Mouse (Mus musculus) layer of hippocampus, adult 9-10 months (tissue): ENCODE results near the gene Crygn.
A peak's percentile ranks its signal among the peaks of the same experiment; 100 is the strongest.
"Not testable (repeated sequence)": the region's sequence is repeated elsewhere in the genome, so short reads cannot be mapped to it uniquely, and the experiment has no call there.

Experiments
- DNase-seq: peaks from one replicate; pipeline ENCODE4 v3.0.0; 2022; ENCODE audit warnings: low spot score

Gene Crygn

DNA sequence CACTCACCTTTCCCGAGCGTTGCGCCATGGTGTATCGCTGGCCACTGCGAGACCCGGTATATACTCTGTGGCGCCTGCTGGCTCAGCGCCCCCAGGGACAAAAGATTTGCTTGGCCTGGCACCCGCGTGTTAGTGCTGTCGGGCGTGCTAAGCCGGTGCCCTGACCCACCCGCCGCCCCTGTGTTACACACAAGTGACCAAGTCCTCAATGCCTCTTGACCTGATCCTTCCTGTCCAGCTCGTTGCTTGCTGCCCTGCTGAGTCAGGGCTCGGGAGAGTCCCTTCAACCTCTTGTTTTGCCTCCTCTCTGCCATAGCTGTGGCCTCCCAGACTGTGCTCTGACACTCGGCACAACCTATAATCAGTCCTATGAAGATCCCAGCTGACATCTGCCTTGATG is at the start of gene Crygn:
TSS of gene Crygn (minus strand) at position 193 of the 400 bp plus-strand sequence.
- no peak for DNase-seq

DNA sequence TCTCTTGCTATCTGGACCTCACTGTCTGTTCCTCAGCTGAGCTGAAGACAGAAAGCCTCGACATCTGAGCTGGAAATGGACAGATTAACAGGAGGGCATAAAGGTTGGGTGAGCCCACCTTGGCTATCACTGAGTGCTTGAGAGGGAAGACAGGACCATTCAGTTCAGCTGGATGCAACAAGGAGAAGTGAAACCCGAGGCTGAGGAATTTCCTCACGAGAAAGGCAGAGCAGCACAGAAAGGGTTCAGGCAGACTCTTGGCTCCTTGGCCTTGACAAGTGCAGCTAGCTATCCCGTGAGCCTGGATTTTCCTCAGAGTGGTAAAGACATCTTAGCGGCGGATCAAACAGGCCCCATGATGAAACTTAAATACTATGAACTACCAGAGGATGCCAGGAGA is 47.4 kb upstream of the Crygn start:
- no peak for DNase-seq

DNA sequence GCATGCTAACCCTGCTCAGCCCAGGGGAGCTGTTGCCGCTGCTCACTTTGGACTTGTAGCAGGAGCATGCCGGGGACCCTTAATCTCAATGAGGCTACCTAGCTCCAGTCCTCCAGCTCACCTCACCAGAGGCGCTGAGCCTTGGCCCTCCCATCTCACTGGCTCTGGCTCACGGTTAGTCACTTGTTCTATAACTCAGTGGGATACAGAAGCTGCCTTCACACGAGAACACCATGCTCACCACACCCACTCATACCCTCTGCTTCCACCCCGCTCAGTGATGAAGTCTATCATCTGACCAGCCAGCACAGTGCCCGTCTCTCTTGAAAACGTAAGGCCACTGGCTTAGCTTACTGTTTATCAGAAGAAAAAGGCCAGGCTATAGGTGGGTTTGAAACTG is 46.9 kb upstream of the Crygn start:
- no peak for DNase-seq

DNA sequence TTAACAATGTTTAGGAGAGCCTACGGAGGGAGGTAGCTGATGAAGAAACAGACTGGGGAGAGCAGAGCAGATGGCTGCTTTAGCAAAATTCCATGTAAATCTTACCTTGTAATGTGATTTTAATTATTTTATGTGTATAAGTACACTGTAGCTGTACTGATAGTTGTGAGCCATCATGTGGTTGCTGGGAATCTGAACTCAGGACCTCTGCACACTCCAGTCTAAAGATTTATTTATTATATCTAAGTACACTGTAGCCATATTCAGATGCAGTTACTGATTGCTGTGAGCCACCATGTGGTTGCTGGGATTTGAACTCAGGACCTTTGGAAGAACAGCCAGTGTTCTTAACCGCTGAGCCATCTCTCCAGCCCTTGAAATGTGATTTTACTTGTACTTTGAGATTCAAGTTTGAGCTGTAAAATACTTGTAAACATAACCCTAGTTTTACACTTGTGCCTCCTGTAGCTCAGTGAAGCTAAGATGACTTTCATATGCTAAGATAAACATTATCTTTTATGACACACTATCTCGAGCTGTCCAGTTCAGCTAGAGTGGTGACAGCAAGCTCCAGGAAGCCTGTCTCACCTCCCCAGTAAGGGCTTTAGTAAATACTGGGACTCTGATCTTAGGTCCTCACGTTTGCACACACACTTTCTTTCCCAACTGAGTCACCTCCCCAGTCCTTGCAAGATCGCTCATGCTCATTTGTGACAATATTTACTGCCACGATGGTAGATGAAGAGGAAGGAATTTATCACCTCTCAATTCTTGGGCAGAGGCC is 44.2 kb upstream of the Crygn start:
- DNase-seq = no peak

DNA sequence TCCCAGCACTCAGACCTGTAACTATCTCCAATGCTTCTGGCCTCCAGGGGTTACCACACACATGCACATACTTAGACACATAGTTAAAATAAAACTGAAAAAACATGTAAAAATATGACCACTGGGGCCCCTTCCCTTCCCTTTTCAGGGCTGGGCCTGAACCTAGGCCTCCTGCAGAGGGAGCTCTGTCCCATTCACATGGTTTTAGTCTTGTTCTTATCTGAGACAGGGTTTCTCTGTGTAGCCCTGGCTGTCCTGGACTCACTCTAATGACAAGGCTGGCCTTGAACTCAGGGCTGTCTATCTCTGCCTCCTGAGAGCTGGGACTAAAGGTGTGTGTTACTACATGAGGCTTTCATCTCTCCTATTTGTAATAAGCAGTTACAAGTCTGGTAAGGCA is 42.6 kb upstream of the Crygn start:
- no peak for DNase-seq

DNA sequence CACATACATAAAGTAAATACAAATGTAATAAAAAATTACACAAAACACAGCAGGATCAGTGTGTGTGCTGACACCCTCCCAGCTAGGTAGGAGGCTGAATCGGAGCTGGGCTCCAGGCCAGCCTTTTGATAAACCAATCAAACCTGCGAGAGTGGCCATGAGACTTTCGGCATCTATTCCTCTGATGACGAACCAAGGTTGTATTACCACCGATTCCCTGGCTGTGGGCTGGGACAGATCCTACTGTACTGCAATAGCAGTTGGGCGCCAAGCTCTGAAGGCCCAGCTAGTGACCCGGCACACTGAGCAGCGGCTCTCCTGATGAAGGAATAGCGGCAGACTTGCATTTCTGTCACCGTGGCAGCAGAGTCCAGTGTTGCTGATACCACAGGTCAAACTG is 40.8 kb upstream of the Crygn start:
- no peak for DNase-seq

DNA sequence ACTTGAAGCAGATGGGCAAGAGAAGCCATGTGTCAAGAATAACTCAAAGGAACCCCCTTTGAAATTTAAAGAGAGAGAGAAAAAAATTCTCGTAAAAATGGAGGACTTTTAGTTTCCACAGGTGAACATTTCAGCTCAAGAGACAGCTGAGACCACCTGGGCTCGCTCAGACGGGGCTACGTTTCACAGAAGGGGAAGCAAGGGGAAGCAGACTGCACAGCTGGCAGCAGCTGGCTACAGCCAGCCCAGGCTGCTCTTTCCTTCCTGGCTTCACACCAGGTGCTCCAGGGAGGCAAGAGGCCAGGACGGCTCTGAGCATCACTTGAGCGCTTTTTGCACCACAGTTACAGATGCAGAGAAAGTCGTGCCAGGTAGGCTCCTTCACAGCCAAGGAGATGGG is 40.0 kb upstream of the Crygn start:
- no peak for DNase-seq

DNA sequence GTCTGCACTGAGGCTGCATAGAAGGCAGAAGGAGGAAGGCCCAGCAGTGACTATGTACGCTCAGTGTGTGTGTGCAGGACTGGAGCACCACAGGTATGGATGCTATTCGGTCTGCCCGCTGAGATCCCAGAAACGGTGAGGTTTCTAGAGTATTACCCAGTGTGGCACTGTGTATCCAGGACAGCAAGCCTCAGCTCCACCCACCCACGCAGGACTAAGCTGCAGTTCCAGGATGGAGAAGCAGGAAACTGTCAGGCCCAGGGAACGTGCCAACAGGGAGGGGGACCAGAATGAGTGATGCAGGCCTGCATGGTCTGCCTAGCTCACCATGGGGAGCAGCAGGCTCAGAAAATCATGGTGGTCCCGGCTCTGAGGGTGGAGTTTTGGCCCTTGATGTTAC is 35.2 kb upstream of the Crygn start:
- no peak for DNase-seq

DNA sequence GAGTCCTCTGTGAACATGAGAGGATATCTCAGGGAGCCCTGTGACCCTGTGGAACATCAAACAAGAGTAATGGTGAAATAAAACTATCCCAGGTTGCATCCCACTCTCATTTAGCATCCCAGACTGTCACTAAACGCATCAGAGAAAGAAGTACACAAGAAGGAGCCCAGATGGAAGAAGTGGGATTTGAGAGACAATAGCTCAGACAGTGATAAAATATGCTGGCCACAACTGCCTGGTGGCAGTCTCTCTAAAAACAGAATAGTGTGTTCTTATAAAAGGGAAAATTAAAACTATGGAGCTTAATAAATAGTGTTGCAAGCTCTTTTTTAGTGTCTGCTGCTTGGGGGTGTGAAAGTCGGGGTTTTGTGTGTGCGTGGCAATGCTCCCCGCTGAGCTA is 25.1 kb upstream of the Crygn start:
- no peak for DNase-seq

DNA sequence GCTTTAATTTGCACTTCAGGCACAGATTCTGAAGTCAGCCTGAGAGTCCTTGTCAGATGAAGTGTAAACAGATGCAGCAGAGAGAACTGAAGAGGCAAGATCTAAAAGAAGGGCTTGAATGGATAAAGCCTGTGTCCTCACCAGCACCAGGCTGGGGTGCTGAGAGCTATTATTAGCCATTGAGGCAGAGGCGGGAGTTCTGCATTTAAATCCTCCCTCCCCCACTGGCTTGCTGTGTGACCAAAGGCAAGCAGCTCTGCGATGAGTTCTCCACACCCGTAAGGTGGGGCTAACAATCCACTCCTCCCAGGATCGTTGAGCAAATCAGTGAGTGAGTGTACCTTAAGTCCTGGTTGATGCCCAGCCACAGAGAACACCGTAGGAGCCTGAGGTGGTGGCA is 23.2 kb upstream of the Crygn start:
- DNase-seq = no peak

DNA sequence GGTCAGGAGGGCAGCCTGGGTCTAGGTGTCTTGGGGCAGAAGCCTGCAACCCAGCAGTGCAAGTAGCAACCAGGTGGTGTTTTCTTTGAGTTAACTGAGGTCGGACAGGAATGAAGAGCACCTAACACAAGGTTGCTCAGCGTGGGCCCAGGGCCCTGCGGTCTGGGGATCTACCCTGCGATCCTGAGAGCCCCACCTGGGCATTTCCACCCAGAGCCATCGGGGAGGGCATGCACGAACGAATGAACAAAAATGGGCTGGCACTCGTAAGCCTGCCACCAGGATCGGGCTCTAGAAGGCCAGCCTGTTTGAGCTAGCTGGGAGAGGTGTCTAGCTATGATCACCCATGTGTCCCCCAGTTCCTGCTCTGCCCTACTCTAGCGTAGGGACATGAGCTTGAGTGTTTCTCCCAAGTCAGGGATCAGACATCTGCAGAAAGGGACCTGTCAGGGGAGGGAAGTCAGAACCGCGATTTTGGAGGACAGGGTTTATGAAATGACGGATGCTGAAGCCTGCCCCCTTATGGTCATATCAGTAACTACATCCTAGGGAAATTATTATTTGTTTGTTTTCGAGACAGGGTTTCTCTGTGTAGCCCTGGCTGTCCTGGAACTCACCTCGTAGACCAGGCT is 22.2 kb upstream of the Crygn start:
- DNase-seq = no peak

DNA sequence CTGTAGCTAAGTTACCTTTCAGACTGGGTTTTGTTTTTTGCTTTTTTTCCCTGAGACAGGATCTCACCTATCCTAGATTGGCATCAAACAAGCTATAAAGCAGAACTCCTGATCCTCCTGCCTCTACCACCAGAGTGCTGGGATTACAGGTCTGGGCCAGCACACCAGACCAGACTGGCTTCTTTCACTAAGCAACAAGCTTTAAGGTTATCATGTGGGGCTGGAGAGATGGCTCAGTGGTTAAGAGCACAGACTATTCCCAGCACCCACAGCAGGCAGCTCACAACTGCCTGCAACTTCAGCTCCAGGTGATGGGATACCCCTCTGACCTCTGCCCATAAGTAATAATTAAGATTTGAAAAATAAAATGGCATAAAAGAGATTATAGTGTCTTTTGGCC is 21.5 kb upstream of the Crygn start:
- no peak for DNase-seq

DNA sequence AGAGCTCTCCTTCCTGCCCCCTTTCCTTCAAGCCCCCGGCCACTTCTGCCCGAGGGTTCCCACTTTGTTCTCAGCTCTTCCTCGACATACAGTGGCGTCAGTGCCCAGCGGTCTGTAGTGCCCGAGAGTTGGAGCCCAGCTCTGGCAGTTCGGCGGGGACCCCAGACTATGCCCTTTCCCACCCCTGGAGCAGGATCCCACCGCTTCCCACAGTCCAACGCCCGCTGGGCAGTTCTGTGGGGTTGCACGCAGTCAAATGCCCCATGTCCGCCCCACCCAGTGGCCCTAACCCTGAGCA is 21.0 kb upstream of the Crygn start:
- DNase-seq = no peak

DNA sequence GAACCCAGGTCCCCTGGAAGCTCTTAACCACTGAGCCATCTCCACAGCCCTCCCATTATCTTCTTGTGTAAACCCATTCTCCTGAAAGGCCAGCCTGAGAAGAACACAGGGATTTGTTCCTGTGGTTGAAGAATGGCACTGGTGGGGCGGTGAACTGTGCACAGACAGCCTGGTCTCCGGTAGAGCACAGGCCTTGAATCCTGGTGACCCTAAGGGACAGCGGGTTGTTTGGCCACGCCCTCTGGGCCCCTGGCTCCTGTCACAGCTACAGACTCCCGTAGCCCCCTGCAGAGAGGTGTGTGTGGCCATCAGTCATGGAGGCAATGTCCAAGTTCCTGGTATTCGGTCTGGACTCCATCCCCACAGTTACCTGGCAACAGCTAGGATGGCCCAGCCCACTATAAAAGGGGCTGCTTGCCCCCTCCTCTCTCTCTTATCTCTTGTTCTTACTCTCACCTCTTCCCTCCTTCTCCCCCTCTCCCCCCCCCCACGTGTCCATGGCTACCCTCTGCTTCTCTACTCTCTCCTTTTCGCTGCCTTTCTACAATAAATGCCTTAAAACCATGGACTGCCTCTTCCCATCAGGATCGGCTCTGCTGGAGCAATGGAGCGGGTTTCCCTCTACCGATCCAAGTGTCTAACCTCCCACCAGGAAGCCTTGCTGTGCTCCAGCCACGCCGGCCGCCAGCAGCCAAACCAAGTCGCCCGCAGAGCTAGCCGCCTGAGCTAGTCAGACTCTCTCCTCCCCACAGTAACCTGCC is 20.5 kb upstream of the Crygn start:
- no peak for DNase-seq

DNA sequence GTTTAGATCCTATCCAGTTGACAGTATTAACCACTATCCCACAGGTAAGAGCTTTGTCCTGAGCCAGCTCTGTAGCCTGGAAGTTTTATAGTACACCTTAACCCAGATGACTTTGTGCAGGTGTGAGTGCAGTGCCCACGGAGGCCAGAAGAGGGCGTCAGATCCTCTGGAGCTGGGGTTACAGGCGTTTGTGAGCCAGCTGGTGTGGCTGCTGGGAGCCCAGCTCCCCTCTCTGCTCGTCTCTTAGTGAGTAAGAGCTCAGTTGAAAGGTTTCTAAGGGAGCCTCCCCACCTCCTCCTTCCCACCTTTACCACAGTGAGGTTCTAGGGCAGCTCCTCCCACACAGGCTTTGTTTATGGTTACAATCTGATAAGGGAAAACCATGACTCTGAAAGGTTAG is 18.9 kb upstream of the Crygn start:
- no peak for DNase-seq

DNA sequence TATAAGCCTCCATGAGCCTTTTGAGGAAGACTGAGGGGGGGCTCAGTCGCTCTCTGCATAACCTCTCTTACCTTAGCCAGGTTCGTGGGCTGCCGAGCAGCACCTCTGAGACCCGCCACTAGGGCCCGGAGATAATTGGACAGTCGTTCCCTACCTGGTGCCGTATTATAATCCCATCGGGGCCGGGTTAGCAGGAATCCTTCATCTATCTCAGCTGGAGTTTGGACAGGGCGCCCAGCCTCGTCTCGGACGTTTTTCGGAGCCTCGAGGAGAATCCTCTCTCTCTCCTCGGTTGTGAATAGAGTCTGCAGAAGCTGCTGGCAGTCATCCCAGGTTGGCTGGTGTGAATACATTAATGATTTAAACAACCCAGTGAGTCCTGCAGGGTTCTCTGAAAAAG is 16.7 kb upstream of the Crygn start:
- DNase-seq = not testable (repeated sequence)

DNA sequence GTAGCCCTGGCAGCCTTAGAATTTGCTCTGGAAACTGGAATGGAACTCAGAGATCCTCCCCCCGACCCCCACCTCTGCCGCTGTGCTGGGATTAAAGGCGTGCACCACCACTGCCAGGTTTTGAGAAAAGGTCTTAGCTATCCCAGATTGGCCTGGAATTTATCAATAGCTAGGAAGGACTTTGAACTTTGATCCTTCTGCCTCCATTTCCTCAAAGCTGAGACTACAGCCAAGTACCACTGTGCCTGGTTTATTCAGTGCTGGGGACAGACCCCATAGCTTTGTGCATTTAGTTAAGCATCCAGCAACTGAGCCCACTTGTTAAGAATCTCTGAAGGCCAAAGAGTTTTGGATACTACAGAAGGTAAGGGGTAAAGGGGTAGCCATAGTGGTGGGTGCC is 877 bp downstream of the Crygn start:
- DNase-seq = no peak

DNA sequence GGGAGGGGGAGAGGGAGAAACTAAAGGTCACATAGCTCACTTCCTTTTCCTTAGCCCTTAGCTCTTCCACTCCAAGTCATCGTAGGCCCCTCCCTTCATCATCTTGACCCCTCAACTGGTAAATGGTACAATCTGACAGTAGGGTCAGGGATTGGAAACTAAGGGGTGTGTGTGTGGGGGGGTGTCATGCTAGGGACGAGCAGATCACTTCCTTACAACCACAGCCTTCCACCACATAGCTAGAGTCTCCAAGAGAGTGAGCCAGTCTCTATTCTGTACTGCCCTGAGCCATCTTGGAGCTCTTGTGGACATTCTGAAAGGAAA is 5.7 kb downstream of the Crygn start:
- no peak for DNase-seq

DNA sequence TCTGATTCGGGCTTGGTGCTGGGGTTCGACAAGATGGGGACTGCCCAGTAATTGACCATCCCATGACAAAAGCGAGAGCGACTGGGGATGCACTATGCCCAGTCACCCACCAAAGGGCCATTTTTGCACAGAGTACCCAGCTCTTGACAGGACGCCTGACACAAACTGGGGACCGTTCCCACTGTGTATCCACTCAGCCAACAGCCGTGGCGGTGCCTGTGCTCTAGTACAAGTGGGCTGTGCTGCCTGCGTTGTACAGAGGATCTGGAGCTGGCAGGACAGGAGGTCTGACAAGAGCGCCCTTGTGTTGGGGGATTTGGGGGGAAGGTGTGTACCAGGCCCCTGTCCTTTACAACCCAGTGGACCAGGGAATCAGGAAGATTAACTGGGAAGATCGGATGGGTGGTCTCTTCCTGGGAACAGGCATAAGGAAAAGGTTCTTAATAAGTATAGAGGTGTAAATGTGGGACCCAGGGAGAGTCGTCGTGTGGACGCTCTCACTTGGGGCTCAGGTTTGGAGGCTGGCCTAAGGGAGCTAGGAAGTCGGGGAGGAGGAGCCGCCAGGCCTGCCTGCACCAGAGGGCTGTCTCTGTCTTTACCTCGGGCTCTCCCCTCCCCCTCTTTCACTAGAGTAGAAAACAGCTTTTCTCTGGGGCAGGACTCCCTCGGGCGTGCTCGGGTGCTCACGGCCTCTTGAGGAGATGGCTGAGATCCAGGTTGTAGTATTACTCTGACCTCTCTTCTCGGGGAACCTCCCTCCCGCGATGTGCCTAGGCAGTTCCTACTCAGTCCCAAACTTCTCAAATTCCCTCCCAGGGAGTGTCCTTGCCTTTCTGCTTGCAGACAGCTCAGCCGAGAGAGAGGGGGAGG is 6.3 kb downstream of the Crygn start:
- no peak for DNase-seq

DNA sequence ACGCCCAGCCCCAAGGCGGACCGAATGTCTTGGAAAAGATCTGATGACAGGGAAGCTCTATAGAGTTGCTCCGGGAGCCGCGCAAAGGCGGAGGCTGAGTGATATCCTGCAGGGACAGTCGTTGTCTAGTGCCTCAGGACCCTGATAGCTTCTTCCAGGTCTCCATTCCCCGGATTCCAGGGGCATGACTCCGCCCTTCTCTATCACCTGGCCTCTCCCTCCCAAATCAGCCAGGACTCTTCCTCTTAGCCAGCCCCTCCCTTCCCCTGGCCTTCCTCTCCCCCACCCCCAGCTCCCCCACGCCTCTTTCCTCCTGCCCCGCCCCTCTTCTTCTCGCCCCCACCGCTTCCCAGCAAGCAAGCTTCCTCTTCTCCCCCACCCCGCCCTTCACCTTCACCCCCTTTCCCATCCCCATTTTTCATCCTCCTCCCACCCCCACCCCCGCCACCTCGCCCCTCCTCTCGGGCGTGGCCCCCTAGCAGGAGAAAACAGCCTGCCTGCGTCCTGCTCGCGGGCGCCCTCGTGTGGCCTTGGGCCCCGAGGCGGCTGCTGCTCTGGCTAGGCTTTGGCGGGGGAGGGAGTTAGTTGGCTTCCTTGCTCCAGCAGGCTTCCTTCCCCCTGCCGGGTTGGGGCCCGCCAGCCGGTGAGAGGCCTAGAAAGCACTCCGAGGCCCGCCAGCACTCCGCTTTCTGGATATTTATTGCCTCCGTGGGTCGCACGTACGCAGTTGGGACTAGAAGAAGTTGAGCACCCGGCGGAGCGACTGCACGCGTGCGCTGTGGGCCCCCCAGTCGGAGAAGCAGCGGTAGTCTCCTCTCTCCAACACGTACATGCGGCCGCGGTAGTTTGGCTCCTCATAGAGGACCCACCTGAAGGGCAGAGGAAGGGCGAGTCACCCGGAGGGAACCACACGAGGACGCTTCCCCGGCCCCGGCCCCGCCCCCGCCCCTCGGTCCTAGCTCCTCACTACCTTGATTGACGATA is 7.2 kb downstream of the Crygn start:
- peak; percentile 44 for DNase-seq

DNA sequence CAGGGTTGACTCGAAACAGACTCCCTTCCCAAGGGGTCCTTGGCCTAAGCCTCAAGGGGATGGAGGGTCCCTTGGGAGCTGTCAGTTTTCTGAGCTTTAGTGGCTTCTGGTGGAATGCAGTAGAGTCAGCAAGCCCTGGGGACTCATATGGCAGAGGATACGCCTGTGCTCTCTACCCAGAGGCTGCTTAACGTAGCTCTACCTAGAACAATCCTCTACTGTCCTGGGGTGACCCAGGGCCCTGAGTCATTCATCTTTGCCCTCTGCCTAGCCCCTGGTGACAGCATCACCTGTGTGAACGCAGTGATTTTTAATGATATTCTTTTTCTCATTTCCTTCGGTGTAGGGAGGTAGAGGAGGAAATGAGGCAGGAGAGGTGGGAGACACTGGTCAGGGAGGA is 8.1 kb downstream of the Crygn start:
- no peak for DNase-seq
